Mouse (Mus musculus) forelimb bud, embryonic 11.5 days (tissue): ENCODE measurements at regions not wholly inside any gene's neighbourhood (a gene's known extent, or its start where the extent isn't known, plus 50 kb on each side); places are given as distances from the start of the nearest gene placed in this dataset.
A peak's percentile ranks its signal among the peaks of the same experiment; 100 is the strongest.

Source experiments
- DNase-seq: peaks from one replicate; pipeline ENCODE4 v3.0.0-alpha.2; 2012; ENCODE audit warnings: low read depth, low spot score

- DNase-seq = peak; percentile 72
Observed at GRCm38 (mm10) chr7:37336851-37337531, 436.4 kb downstream of the Zfp536 start.

- no peak for DNase-seq
Observed at GRCm38 (mm10) chr7:37337616-37338015, 435.8 kb downstream of the Zfp536 start.

GRCm38 (mm10) chr7:37338067-37338501 lies 435.4 kb downstream of the Zfp536 start:
- DNase-seq = peak; percentile 87

GRCm38 (mm10) chr7:37342613-37343012 lies 430.8 kb downstream of the Zfp536 start:
- no peak for DNase-seq

- no peak for DNase-seq
Observed at GRCm38 (mm10) chr7:37343021-37343593, 430.3 kb downstream of the Zfp536 start.

GRCm38 (mm10) chr7:37343691-37344233 lies 429.7 kb downstream of the Zfp536 start:
- DNase-seq = no peak

GRCm38 (mm10) chr7:37346041-37346440 lies 427.4 kb downstream of the Zfp536 start:
- DNase-seq = peak; percentile 93

GRCm38 (mm10) chr7:37357647-37358395 lies 415.6 kb downstream of the Zfp536 start:
- DNase-seq = peak; percentile 95

GRCm38 (mm10) chr7:37358492-37358891 lies 414.9 kb downstream of the Zfp536 start:
- no peak for DNase-seq

- DNase-seq = no peak
Observed at GRCm38 (mm10) chr7:37359473-37359872, 414.0 kb downstream of the Zfp536 start.

GRCm38 (mm10) chr7:37360171-37360570 lies 413.3 kb downstream of the Zfp536 start:
- peak; percentile 75 for DNase-seq

GRCm38 (mm10) chr7:37361802-37362441 lies 411.5 kb downstream of the Zfp536 start:
- DNase-seq = peak; percentile 53

GRCm38 (mm10) chr7:37362879-37363278 lies 410.6 kb downstream of the Zfp536 start:
- DNase-seq = no peak

GRCm38 (mm10) chr7:37363629-37364175 lies 409.7 kb downstream of the Zfp536 start:
- DNase-seq = no peak

- no peak for DNase-seq
Observed at GRCm38 (mm10) chr7:37364221-37364620, 409.2 kb downstream of the Zfp536 start.

GRCm38 (mm10) chr7:37366006-37366405 lies 407.4 kb downstream of the Zfp536 start:
- DNase-seq = no peak

- DNase-seq = no peak
Observed at GRCm38 (mm10) chr7:37369698-37370097, 403.7 kb downstream of the Zfp536 start.

- DNase-seq = peak; percentile 79
Observed at GRCm38 (mm10) chr7:37373864-37374263, 399.6 kb downstream of the Zfp536 start.

- DNase-seq = no peak
Observed at GRCm38 (mm10) chr7:37375044-37375443, 398.4 kb downstream of the Zfp536 start.

GRCm38 (mm10) chr7:37375591-37375990 lies 397.9 kb downstream of the Zfp536 start:
- DNase-seq = no peak

- DNase-seq = no peak
Observed at GRCm38 (mm10) chr7:37376207-37376606, 397.2 kb downstream of the Zfp536 start.
